Mouse (Mus musculus): ENCODE measurements around the gene Btbd16.
A peak's percentile ranks its signal among the peaks of the same experiment; 100 is the strongest.

Btbd16 gene

GRCm38 (mm10) chr7:130773914-130774630 is at the start of gene Btbd16:
TSS of gene Btbd16 (plus strand) at chr7:130774069.
- DNase-seq (ENCODE audit: low spot score): no peak

DNA sequence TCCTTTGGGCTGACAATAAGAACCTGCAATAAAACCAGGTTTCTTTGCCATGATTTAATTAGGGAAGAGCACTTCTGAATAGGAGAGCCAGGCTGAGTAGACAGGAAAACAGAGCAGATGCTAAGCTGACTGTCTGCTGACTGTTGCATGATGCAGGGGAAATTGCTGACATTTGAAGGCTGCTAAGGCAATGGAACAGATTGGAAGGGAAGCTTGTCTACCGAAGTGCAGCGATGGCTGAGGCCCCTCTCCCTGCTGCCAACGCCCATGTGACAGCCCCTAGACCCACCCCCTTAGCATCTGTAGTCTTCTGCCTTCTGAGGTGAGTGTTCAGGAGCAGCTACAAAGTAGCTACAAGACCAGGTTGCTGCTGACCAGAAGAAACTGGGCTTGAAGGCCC is 47.7 kb upstream of the Btbd16 start:
- no peak for DNase-seq (ENCODE audit: low spot score)

DNA sequence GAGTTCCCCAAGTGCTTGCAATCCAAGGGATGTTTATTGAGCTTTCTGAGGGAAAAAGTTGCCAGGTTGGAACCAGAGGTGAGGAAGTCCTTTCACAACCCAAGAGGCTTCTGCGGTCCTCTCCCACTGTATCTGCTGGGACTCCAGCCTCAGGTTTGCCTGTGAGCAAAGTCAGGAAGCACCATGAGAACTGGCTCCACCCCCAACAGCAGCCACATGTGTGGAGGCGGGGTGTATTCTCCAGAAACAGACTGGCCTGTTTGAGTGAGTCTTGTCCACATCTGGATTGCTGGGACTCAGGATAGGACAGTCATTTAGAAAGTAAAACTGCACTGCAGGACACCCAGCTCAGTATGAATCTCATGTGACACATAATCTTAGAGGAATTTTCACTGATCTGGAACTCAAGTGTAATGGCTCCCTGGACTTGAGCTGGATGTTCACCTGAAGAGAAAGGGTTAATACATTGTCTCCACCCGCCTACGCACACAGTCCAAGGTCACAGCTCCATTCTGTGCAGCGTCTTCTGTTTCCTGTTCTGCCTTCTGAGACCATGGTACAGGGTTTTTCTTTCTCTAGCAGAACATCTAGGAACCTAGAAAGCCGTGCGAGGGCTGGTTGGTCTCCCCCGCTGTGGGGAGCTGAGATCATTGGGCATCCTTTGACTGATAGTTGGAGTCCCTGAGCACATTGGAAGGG is 47.0 kb upstream of the Btbd16 start:
- no peak for DNase-seq (ENCODE audit: low spot score)

DNA sequence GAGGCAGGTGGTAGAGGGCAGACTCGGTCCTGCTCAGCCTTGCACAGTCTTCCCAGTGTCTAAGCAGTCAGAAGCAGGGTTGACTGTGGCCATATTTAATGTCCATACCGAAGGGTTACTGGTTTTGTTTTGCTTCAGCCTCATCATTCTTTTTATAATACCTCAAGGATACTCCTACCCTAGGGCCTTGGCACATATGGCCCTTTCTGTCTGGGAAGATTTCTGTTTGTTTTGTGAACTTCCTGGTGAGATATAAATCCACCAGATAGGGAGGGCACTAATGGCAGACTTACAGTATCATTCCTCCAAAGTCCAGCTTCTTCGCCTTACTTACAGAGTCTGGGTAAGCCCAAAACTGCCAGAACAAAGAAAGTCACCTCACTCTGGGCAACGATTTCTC is 46.3 kb upstream of the Btbd16 start:
- DNase-seq (ENCODE audit: low spot score): no peak

GRCm38 (mm10) chr7:130731792-130732191 is 42.1 kb upstream of the Btbd16 start:
- DNase-seq (ENCODE audit: low spot score): no peak

DNA sequence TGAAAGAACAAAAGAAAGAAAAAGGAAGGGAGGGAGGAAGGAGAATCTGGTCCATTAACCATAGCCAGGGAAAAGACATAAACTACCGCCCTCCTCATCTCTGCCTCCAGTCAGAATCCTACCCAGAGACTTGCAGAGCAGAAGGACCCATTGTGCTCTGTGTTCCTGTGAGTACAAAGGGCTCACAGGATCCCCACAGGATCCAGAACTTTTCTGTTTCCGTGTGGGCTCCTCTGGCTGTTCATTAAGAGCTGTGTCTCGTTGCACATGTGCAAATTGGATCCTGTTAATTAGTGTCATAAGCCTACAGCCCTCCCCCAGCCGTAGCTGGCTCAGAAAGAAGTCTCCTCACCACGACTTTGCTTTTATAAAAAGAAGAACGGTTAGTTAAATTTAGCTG is 41.0 kb upstream of the Btbd16 start:
- DNase-seq (ENCODE audit: low spot score): no peak

DNA sequence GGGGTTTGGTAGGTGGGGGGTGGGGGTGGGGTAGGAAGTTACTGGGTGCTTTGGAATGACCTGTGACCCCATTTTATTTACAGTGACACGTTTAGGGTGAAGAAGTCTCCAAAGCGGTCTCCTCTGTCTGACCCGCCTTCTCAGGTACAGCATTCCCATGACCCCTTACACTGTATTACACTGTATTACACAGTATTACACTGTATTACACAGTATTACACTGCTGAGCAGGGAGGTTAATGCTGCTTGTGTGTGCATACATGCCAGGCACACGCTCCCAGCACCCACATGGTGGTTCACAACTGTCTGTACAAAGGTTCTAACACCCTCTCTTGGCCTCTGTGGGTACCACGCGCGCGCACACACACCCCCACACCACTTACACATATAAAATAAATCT is 40.4 kb upstream of the Btbd16 start:
- DNase-seq (ENCODE audit: low spot score): no peak

DNA sequence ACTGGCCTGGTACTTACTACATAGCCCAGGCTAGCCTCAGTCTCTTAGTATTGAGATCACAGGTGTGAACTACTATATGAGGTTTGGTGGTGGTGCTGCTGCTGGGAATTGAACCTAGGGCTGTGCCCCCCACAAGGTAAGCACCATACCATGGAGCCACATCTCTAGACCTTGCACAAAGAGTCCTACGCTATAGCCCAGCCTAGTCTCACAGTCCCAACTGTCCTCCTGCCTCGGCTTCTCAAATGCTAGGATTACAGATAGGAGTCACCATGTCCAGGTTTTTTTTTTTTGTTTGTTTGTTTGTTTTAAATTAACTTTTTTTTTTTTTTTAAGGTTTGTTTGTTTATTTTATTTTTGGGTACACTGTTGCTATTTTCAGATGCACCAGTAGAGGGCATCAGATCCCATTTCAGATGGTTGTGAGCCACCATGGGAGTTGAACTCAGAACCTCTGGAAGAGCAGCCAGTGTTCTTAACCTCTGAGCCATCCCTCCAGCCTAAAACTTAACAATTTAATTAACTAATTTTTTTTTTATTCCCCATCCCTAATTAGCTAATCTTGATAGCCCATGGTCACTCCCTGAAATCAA is 39.6 kb upstream of the Btbd16 start:
- DNase-seq (ENCODE audit: low spot score): no peak

DNA sequence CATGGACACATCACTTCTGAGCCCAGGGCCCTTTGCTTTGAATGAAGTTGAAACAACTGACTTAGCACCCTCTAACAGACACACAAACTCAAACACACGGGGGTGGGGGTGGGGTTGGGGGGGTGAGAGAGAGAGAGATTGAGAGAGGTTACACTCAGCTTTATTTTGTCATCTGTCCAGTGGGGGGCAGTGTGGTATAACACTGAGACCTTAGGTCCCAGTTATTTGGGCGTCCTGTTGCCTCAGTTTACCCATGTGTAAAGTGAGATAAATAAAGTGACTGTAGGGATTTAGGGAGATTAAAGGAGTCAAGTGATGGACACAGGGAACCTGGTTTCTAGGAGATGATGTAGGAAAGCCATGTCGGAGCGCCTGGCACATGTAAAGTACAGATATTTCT is 32.8 kb upstream of the Btbd16 start:
- no peak for DNase-seq (ENCODE audit: low spot score)

- no peak for DNase-seq (ENCODE audit: low spot score)
These were observed 30.4 kb upstream of the Btbd16 start for GRCm38 (mm10) chr7:130743239-130744025.

DNA sequence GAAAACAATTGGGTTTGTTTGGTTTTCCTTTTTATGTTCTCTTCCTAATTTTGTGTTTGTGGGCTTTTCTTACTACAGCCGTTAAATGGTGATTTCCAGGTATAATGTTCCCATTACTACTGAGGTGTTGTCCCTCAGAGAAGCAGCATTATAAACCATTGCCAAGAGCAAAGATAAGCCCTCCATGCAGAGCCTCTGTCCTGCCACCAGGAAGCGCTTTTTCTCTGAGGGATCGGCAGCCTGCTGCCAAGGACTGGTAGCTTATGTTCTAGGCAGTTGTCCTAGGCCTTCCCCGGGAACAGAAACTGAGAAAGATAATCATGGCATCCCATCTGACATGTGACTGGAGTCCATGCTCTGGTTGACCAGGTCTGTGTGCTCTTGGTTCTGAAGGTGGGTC is 24.7 kb upstream of the Btbd16 start:
- DNase-seq (ENCODE audit: low spot score): no peak

- DNase-seq (ENCODE audit: low spot score): no peak
These were observed 22.9 kb upstream of the Btbd16 start for GRCm38 (mm10) chr7:130750752-130751490.

GRCm38 (mm10) chr7:130751678-130752077 is 22.2 kb upstream of the Btbd16 start:
- DNase-seq (ENCODE audit: low spot score): no peak

DNA sequence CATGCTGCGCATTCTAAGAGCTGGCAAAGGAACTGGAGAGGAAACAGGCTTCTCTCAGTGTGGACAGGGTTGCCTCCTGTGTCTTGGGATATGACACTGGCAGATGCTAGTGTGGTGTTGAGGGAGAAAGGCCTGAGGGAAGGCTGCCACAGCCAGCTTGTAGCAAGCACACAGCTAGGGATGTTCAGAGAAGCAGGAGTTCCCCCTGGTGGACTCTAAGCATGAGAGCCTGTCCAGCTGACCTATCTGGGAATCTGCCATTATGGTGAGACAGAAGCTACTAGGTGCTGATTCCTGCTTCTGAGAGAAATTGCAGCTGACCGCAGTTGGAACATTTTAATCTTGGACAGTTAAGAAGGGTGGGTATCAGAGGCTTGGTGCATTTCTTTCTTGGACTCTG is 19.1 kb upstream of the Btbd16 start:
- DNase-seq (ENCODE audit: low spot score): no peak

DNA sequence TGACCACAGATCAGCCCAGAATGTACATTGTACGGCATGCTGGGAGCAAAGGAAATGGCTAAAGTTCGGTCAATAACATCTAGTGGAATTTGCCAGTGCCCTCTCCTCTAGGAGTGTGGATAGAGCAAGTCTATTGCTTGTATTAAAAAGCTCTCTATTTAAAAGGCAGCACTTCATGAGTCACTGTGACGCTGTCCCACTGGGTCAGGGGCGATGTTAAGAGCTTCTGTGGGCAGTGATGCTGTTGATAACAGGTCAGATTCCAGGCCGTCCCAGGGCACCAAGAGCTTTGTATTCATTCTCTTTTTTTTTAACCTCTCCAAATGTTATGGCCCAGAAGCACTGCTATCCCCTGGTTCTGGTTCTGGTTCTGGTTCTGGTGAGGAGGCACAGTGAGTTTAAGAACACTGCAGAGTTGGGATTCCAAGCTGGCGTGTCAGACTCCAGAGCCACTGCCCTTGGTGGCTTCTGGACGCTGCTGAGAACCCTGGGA is 17.5 kb upstream of the Btbd16 start:
- no peak for DNase-seq (ENCODE audit: low spot score)

GRCm38 (mm10) chr7:130757326-130757865 is 16.5 kb upstream of the Btbd16 start:
- DNase-seq (ENCODE audit: low spot score): no peak

DNA sequence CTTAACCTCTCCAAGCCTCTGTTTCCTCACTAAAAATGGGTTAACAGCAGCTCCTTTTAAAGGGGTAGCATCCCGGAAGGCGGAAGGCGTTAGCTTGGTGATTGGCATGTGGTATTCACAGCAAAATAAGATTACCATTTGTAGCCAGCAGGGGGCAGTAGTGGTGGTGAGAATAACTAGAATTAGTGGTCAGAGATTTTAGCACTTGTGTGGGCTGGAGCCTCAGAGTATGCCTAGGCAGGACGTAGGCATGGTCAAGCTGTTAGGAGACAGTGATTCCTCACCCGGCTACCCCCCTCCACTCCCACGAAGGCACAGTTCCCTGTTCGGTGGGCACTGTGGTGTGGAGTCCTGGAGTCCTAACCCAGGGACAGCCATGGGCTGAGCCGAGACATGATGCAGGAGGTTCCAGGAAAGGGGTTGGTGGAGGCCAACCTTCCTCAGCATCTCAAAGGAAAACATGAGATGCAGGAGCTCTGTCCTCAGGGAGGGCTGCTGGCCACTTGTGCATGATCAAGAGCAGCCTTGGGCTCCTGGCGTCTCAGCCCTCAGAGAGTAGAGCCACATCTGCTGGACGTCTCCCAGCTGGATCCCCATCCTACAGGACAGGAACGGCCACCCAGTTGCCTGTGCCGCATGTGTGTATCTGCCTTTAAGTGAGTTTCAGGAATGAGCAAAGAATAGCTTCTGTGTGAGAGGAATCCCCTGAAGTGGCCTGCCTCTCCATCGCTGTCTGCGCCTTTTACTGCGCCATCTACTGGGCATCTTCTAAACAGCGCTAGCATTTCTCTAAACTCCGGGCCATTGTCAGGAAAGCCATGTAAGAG is 11.6 kb upstream of the Btbd16 start:
- DNase-seq (ENCODE audit: low spot score): peak; percentile 56

- no peak for DNase-seq (ENCODE audit: low spot score)
These were observed 9.7 kb upstream of the Btbd16 start for GRCm38 (mm10) chr7:130764160-130764559.

- DNase-seq (ENCODE audit: low spot score): no peak
These were observed 7.3 kb upstream of the Btbd16 start for GRCm38 (mm10) chr7:130766411-130767170.

GRCm38 (mm10) chr7:130768151-130768550 is 5.7 kb upstream of the Btbd16 start:
- DNase-seq (ENCODE audit: low spot score): no peak

All from urinary bladder, postnatal 25 days (tissue).